Mouse (Mus musculus) heart, embryonic 13.5 days (tissue): ENCODE measurements around the gene Tada3. TPM values are rescaled to one million over a fixed set of nuclear protein-coding genes. Genes with fewer than 3 reads are reported as not detected.
A peak's percentile ranks its signal among the peaks of the same experiment; 100 is the strongest.
"Not testable (repeated sequence)": the region's sequence is repeated elsewhere in the genome, so short reads cannot be mapped to it uniquely, and the experiment has no call there.

Experiments used
- ATAC-seq: fragments of 200-750 bp; cut with Nextera tagmentation; 2 replicates; pipeline ENCODE4 v1.8.0; 2017; ENCODE audit warnings: moderate TSS enrichment; ENCODE audit not compliant: insufficient number of reproducible peaks, low FRiP score, low TSS enrichment; ENCODE audit errors: extremely low read depth
- H3K27ac ChIP-seq: fragments of 300-500 bp; sonication (generic); replicated peaks from 2 replicates; pipeline ENCODE4 v1.5.1; 2015; ENCODE audit warnings: moderate library complexity, mild to moderate bottlenecking, inconsistent platforms
- H3K27me3 ChIP-seq: fragments of 300-500 bp; sonication (generic); replicated peaks from 2 replicates; pipeline ENCODE4 v1.6.1; 2015; ENCODE audit warnings: mild to moderate bottlenecking, inconsistent platforms
- H3K36me3 ChIP-seq: fragments of 300-500 bp; sonication (generic); 2 replicates; pipeline ENCODE4 v1.6.1; 2015; ENCODE audit warnings: mild to moderate bottlenecking, inconsistent platforms
- H3K4me1 ChIP-seq: fragments of 300-500 bp; sonication (generic); 2 replicates; pipeline ENCODE4 v1.6.1; 2015; ENCODE audit warnings: inconsistent platforms
- H3K4me2 ChIP-seq: fragments of 300-500 bp; sonication (generic); 2 replicates; pipeline ENCODE4 v1.6.1; 2015; ENCODE audit warnings: inconsistent platforms, mild to moderate bottlenecking, moderate library complexity
- H3K4me3 ChIP-seq: fragments of 300-500 bp; sonication (generic); 2 replicates; pipeline ENCODE4 v1.5.1; 2015; ENCODE audit warnings: moderate library complexity, mild to moderate bottlenecking, inconsistent platforms
- H3K9ac ChIP-seq: fragments of 300-500 bp; sonication (generic); 2 replicates; pipeline ENCODE4 v1.6.1; 2015; ENCODE audit warnings: inconsistent platforms, mild to moderate bottlenecking, moderate library complexity
- H3K9me3 ChIP-seq: fragments of 300-500 bp; sonication (generic); 2 replicates; pipeline ENCODE4 v1.6.1; 2016; ENCODE audit warnings: inconsistent platforms
- WGBS: fragments of 180-500 bp; shearing (Covaris S2); methylation state at CpG from one replicate; pipeline ENCODE4 v1.1.7; 2015; ENCODE audit warnings: mixed read lengths; 5-methylcytosine and 5-hydroxymethylcytosine counted together
- polyA plus RNA-seq: library from polyadenylated mRNA; unstranded; fragments of >200 nt; fragmentation: Nextera tagmentation; extraction: Ambion mirVana; gene quantifications from 2 replicates; pipeline ENCODE4 v1.2.1, GENCODE M21; 2015

Tada3 gene
- polyA plus RNA-seq, 1 experiment from 2014 or later: 39.6 TPM

DNA sequence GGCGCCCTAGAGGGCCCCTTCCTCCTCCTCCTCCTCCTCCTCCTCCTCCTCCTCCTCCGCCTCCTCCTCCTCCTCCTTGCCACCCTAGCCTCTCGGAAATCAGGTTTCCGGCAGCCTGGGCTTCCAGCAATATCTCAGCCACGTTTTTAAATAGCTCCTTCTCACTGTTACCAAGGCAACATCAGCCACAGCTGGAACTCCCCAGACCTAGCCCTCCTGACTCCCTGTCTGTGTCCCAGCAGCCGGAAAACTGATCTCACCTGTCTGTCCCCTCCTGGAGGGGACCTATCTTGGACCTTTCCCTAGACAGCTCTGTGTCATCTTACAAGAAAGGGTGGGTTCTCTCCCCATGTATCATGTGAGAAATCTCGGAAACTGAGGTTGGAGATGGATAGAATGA lies 35.4 kb downstream of the Tada3 start:
- no peak for ATAC-seq
- Histone ChIP-seq H3K9me3 (no peaks in the 10 kb centered on the region), H3K27ac (peak overlapping the region; percentile 70), H3K9ac (peak overlapping the region; percentile 92), H3K4me2 (peak overlapping the region; percentile 82), H3K4me1 (peaks cover 47% of the 10 kb centered on the region), H3K36me3 (peaks cover 40% of the 10 kb centered on the region), H3K27me3 (no peaks in the 10 kb centered on the region), H3K4me3 (peak overlapping the region; percentile 71)
- WGBS: 18% methylated on average over 4 of the region's 7 CpGs

- peak overlapping the region; percentile 21; the same call in 1 of the 2 replicates for H3K4me3 ChIP-seq
Observed at GRCm38 (mm10) chr6:113341574-113341973, 36.1 kb downstream of the Tada3 start.

GRCm38 (mm10) chr6:113336852-113337620 lies 40.6 kb downstream of the Tada3 start:
- 46% methylated on average over 8 of the region's 8 CpGs for WGBS
- no peak overlapping the region for H3K4me2 ChIP-seq
- H3K9ac ChIP-seq: peak overlapping the region; percentile 40; the same call in 1 of the 2 replicates
- ATAC-seq: no peak
- no peaks in the 10 kb centered on the region for H3K9me3 ChIP-seq
- H3K27me3 ChIP-seq: no peaks in the 10 kb centered on the region
- peak overlapping the region; percentile 56 for H3K27ac ChIP-seq
- H3K4me3 ChIP-seq: no peak overlapping the region
- H3K4me1 ChIP-seq: peaks cover 43% of the 10 kb centered on the region
- H3K36me3 ChIP-seq: peaks cover 83% of the 10 kb centered on the region

More at GRCm38 (mm10) chr6:113341574-113341973, 36.1 kb downstream of the Tada3 start:
- peak overlapping the region; percentile 92 for H3K9ac ChIP-seq
- no peaks in the 10 kb centered on the region for H3K27me3 ChIP-seq
- peaks cover 52% of the 10 kb centered on the region for H3K4me1 ChIP-seq
- no peak for ATAC-seq
- peaks cover 45% of the 10 kb centered on the region for H3K36me3 ChIP-seq
- H3K27ac ChIP-seq: peak overlapping the region; percentile 54
- 72% methylated on average over 6 of the region's 6 CpGs for WGBS
- no peaks in the 10 kb centered on the region for H3K9me3 ChIP-seq
- peak overlapping the region; percentile 82 for H3K4me2 ChIP-seq

DNA sequence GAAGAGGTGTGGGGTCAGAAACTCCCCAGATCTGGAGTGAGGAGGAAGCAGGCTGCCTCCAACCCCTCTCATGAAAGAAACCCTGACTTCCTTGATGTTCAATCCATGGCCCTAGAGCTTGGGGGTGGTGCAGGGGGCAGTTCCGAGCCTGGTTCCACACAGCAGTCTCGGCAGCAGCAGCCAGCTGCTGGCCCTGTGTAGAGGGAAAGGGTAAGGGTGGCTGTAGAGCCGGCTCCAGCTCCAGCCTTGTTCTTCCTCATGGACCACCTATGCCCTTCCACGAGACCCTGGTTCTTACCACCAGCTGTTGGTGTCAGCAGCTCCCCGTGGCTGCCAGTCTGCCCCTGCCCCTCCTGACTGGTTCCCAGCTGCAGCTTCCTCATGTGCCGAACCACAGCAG lies 43.5 kb downstream of the Tada3 start:
- Histone ChIP-seq H3K36me3 (peaks cover 81% of the 10 kb centered on the region), H3K4me3 (no peak overlapping the region), H3K9ac (no peak overlapping the region), H3K27me3 (no peaks in the 10 kb centered on the region), H3K27ac (peak overlapping the region; percentile 22; the same call in 1 of the 2 replicates), H3K4me2 (no peak overlapping the region), H3K4me1 (peaks cover 32% of the 10 kb centered on the region), H3K9me3 (no peaks in the 10 kb centered on the region)
- WGBS: 71% methylated on average over 6 of the region's 6 CpGs
- ATAC-seq: no peak

GRCm38 (mm10) chr6:113333137-113333950 lies 44.3 kb downstream of the Tada3 start:
- 0 out of 2 replicates have a peak, but pooled peaks have one; percentile 17 for ATAC-seq
- H3K4me1 ChIP-seq: peaks cover 35% of the 10 kb centered on the region
- peaks cover 80% of the 10 kb centered on the region for H3K36me3 ChIP-seq
- H3K9ac ChIP-seq: 0 out of 2 replicates have a peak overlapping the region, but pooled peaks have one; percentile 33
- WGBS: 37% methylated on average over 14 of the region's 14 CpGs
- H3K27me3 ChIP-seq: no peaks in the 10 kb centered on the region
- H3K27ac ChIP-seq: peak overlapping the region; percentile 84
- H3K9me3 ChIP-seq: no peaks in the 10 kb centered on the region
- no peak overlapping the region for H3K4me3 ChIP-seq
- H3K4me2 ChIP-seq: no peak overlapping the region

DNA sequence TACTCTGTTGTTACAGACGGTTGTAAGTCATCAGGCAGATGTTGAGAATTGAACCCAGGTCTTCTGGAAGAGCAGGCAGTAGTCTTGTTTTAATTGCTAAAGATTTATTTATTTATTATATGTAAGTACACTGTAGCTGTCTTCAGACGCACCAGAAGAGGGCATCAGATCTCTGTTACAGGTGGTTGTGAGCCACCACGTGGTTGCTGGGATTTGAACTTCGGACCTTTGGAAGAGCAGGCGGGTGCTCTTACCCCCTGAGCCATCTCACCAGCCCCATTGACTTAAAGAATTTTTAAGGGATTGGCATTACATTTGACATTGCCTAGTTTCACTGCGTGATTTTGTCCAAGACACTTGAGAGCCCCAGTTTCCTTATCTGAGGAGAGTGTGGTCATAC lies 44.9 kb downstream of the Tada3 start:
- peaks cover 74% of the 10 kb centered on the region for H3K36me3 ChIP-seq
- H3K4me2 ChIP-seq, H3K27me3 ChIP-seq, H3K9ac ChIP-seq, H3K9me3 ChIP-seq, ATAC-seq, H3K4me3 ChIP-seq: not testable (repeated sequence)
- H3K4me1 ChIP-seq: peaks cover 40% of the 10 kb centered on the region
- WGBS: 69% methylated on average over 6 of the region's 6 CpGs
- peak overlapping the region; percentile 84 for H3K27ac ChIP-seq

GRCm38 (mm10) chr6:113331721-113332120 lies 46.0 kb downstream of the Tada3 start:
- WGBS: 85% methylated on average over 11 of the region's 11 CpGs

GRCm38 (mm10) chr6:113330547-113330946 lies 47.1 kb downstream of the Tada3 start:
- peaks cover 56% of the 10 kb centered on the region for H3K36me3 ChIP-seq
- no peak for ATAC-seq
- no peaks in the 10 kb centered on the region for H3K27me3 ChIP-seq
- H3K4me1 ChIP-seq: peaks cover 41% of the 10 kb centered on the region
- H3K9me3 ChIP-seq: no peaks in the 10 kb centered on the region
- 53% methylated on average over 2 of the region's 2 CpGs for WGBS
- no peak overlapping the region for H3K4me3 ChIP-seq
- no peak overlapping the region for H3K9ac ChIP-seq
- no peak overlapping the region for H3K4me2 ChIP-seq
- no peak overlapping the region for H3K27ac ChIP-seq

More at GRCm38 (mm10) chr6:113331721-113332120, 46.0 kb downstream of the Tada3 start:
- peaks cover 65% of the 10 kb centered on the region for H3K36me3 ChIP-seq
- no peak overlapping the region for H3K9ac ChIP-seq
- peaks cover 35% of the 10 kb centered on the region for H3K4me1 ChIP-seq
- no peak overlapping the region for H3K4me2 ChIP-seq
- H3K27ac ChIP-seq: no peak overlapping the region
- H3K27me3 ChIP-seq: no peaks in the 10 kb centered on the region
- no peak overlapping the region for H3K4me3 ChIP-seq
- ATAC-seq: no peak
- no peaks in the 10 kb centered on the region for H3K9me3 ChIP-seq

DNA sequence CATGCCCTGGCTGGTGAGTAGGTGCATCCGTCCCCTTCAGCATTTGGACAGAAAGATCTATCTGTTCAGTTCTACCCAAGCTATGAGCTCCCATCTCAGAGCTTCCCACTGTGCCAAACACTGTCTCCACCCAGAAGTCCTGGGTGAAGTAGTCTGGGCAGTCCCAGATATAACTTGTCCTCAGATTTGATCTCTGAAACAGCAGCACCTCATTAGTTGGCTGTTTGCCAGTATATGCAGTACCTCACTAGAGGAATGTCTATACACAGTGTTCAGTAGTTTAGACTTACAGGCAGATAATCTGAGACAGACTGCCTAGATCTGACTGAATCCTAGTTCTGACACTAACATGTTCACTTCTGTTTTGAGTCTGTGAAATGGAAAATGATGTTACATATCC lies 48.3 kb downstream of the Tada3 start:
- 72% methylated on average over 1 of the region's 1 CpGs for WGBS
- no peak overlapping the region; the same call in 1 of the 2 replicates for H3K9ac ChIP-seq
- peaks cover 44% of the 10 kb centered on the region for H3K4me1 ChIP-seq
- H3K4me3 ChIP-seq: no peak overlapping the region
- H3K27ac ChIP-seq: no peak overlapping the region
- H3K4me2 ChIP-seq: no peak overlapping the region
- H3K27me3 ChIP-seq: no peaks in the 10 kb centered on the region
- peaks cover 56% of the 10 kb centered on the region for H3K36me3 ChIP-seq
- H3K9me3 ChIP-seq: no peaks in the 10 kb centered on the region
- ATAC-seq: no peak

DNA sequence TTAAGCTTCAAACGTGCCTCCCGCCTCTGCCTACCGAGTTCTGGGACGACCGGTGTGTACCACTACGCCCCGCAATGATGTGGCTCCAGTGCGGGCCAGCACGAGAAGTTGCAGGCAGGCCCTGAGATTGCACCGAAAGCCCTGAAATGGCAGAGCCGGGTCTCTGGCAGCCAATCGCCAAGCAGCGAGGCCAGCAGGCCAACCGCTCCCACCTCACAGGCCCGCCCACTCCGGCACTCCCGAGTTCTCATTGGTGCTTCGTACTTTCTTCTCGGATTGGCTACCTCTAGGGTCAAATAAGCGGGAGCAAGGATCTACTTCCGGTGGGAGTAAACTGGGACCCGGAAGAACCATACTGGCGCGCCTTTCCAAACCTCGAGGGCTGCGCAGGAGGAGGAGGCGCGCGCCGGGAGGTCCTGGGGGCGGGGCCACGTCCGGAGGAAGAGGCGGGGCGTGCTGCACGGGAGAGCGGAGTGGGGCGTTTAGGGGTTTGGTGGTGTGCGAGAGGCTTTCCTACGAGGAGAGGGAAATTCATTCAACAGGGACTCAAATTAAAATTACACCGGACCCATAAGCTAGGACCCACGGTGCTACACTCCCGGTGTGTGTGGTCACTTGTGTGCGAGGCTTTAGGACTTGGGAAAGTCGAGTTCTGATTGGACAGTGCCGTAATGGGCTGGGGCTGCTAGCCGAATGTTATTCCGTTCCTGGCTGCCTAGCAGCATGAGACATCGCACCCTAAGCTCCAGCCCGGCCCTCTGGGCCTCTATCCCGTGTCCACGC lies 51.0 kb downstream of the Tada3 start, which contains the start of gene Ogg1:
Gene Ogg1, plus strand, starts transcription at position 440 of the 783 bp plus-strand sequence.
- Histone ChIP-seq H3K27me3 (no peaks in the 10 kb centered on the region), H3K4me1 (peaks cover 30% of the 10 kb centered on the region), H3K36me3 (peaks cover 64% of the 10 kb centered on the region), H3K27ac (peak within 1 kb of the TSS; percentile 90), H3K9me3 (no peaks in the 10 kb centered on the region), H3K4me3 (peak within 1 kb of the TSS; percentile 65), H3K4me2 (peak within 1 kb of the TSS; percentile 88), H3K9ac (peak within 1 kb of the TSS; percentile 86)
- WGBS: under 1% methylated on average over 52 of the region's 52 CpGs
- peak; percentile 95 for ATAC-seq
